Mouse (Mus musculus): ENCODE measurements around the gene Scd3.

- no peak for TF ChIP-seq TCF12 (IDR thresholded peaks at IDR 0.05; ENCODE audit: insufficient read depth, poor library complexity, severe bottlenecking)
- no peak for TF ChIP-seq POLR2A (IDR thresholded peaks at IDR 0.05; ENCODE audit: insufficient read length, low read depth)
- no peak for TF ChIP-seq E2F4 (IDR thresholded peaks at IDR 0.05; ENCODE audit: insufficient read depth)
- TF ChIP-seq MAX (IDR thresholded peaks at IDR 0.05; ENCODE audit: low read depth) = no peak
- TF ChIP-seq POLR2AphosphoS2 (IDR thresholded peaks at IDR 0.05; ENCODE audit: insufficient read length, low read depth) = no peak
- TF ChIP-seq USF1 (IDR thresholded peaks at IDR 0.05; ENCODE audit: low read depth) = no peak
- no peak for TF ChIP-seq REST (IDR thresholded peaks at IDR 0.05; ENCODE audit: insufficient read depth, insufficient read length)
- no peak for TF ChIP-seq TCF3 (IDR thresholded peaks at IDR 0.05; ENCODE audit: insufficient read length, low read depth)
- no peak for TF ChIP-seq MYOG (IDR thresholded peaks at IDR 0.05; ENCODE audit: control insufficient read depth in 1 of 3, insufficient read depth in 1 of 3, insufficient read length in 2 of 3, low read depth in 2 of 3)
- no peak for TF ChIP-seq MYOD1 (IDR thresholded peaks at IDR 0.05; ENCODE audit: control insufficient read depth in 1 of 3, insufficient read length in 2 of 3, low read depth in 2 of 3)
- TF ChIP-seq SRF (IDR thresholded peaks at IDR 0.05; ENCODE audit: control insufficient read depth, insufficient read length, low read depth) = no peak
- TF ChIP-seq CEBPB (IDR thresholded peaks at IDR 0.05; ENCODE audit: insufficient read depth, poor library complexity, severe bottlenecking) = no peak
These were observed 42.7 kb downstream of the Scd3 start for GRCm38 (mm10) chr19:44245761-44246171.
